Mouse (Mus musculus) cerebellum, adult (tissue): Measurements from ENCODE around the gene Fads2.

Experiments used
- ATAC-seq: cut with Nextera tagmentation; 2 replicates; pipeline ENCODE4 v1.9.2; 2017; ENCODE audit warnings: mild to moderate bottlenecking, moderate library complexity, mixed read lengths; ENCODE audit not compliant: insufficient number of reproducible peaks, low FRiP score, low TSS enrichment

The Fads2 gene

GRCm38 (mm10) chr19:10046346-10046745 lies 55.2 kb downstream of the Fads2 start:
- ATAC-seq: no peak

- no peak for ATAC-seq
These were observed 55.8 kb downstream of the Fads2 start for GRCm38 (mm10) chr19:10045707-10046106.

GRCm38 (mm10) chr19:10043643-10044042 lies 57.9 kb downstream of the Fads2 start:
- ATAC-seq: no peak

GRCm38 (mm10) chr19:10042816-10043215 lies 58.7 kb downstream of the Fads2 start:
- no peak for ATAC-seq

- no peak for ATAC-seq
These were observed 59.3 kb downstream of the Fads2 start for GRCm38 (mm10) chr19:10042232-10042631.

- peak; percentile 74 for ATAC-seq
These were observed 60.0 kb downstream of the Fads2 start, which contains the start of gene Fads3 for GRCm38 (mm10) chr19:10041388-10042148. Fads3 (plus strand) TSS chr19:10041569.

GRCm38 (mm10) chr19:10040866-10041387 lies 60.6 kb downstream of the Fads2 start:
- ATAC-seq: peak; percentile 64

- no peak for ATAC-seq
These were observed 61.9 kb downstream of the Fads2 start for GRCm38 (mm10) chr19:10039615-10040014.

GRCm38 (mm10) chr19:10038910-10039309 lies 62.6 kb downstream of the Fads2 start:
- no peak for ATAC-seq

- no peak for ATAC-seq
These were observed 63.2 kb downstream of the Fads2 start for GRCm38 (mm10) chr19:10038364-10038763.

GRCm38 (mm10) chr19:10037534-10037933 lies 64.0 kb downstream of the Fads2 start:
- no peak for ATAC-seq

- 0 out of 2 replicates have a peak, but pooled peaks have one; percentile 26 for ATAC-seq
These were observed 66.6 kb downstream of the Fads2 start for GRCm38 (mm10) chr19:10034785-10035447.

- no peak for ATAC-seq
These were observed 67.2 kb downstream of the Fads2 start for GRCm38 (mm10) chr19:10034356-10034755.

- peak; percentile 62; the same call in 1 of the 2 replicates for ATAC-seq
These were observed 68.2 kb downstream of the Fads2 start for GRCm38 (mm10) chr19:10033211-10033973.

- ATAC-seq: no peak
These were observed 71.8 kb downstream of the Fads2 start for GRCm38 (mm10) chr19:10029746-10030145.

GRCm38 (mm10) chr19:10025169-10025875 lies 76.2 kb downstream of the Fads2 start:
- no peak for ATAC-seq

GRCm38 (mm10) chr19:10023304-10023758 lies 78.2 kb downstream of the Fads2 start:
- ATAC-seq: no peak

- no peak for ATAC-seq
These were observed 78.9 kb downstream of the Fads2 start for GRCm38 (mm10) chr19:10022414-10023303.

- ATAC-seq: no peak
These were observed 79.6 kb downstream of the Fads2 start for GRCm38 (mm10) chr19:10021981-10022380.
